Mouse (Mus musculus): ENCODE measurements around the gene Ppp4c. TPM values are rescaled to one million over a fixed set of nuclear protein-coding genes. Genes with fewer than 3 reads are reported as not detected.
A peak's percentile ranks its signal among the peaks of the same experiment; 100 is the strongest.
"Not testable (repeated sequence)": the region's sequence is repeated elsewhere in the genome, so short reads cannot be mapped to it uniquely, and the experiment has no call there.

The Ppp4c gene
- polyA plus RNA-seq, 1 experiment = 184 TPM

DNA sequence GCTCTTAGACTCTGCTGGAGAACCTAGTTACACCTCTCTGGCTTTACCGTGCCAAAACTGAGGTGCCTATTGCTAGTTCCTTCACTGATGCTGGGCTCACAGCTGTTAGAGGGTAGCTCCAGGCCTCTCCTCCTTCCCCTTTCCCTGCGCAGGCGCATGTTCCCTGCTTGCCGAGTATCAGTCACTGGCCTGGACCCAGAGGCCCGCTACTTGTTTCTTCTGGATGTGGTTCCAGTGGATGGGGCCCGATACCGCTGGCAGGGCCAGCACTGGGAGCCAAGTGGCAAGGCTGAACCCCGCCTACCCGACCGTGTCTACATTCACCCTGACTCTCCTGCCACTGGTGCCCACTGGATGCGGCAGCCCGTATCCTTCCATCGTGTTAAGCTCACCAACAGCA, 9.6 kb downstream of the Ppp4c start:
- TF ChIP-seq CTCF (IDR thresholded peaks at IDR 0.05; ENCODE audit: extremely low read depth, insufficient read depth, insufficient read length, insufficient replicate concordance) = no peak
- TF ChIP-seq POLR2A (IDR thresholded peaks at IDR 0.05; ENCODE audit: low read depth, low read length) = no peak
- no peaks in the 10 kb centered on the region for H3K27me3 ChIP-seq (ENCODE audit: control insufficient read depth, insufficient read depth, low read length)
- no peak overlapping the region for H3K4me3 ChIP-seq (ENCODE audit: extremely low read depth, insufficient read depth, insufficient read length)
- no peak for DNase-seq (ENCODE audit: low read depth in 1 of 2, low spot score in 2 of 2)
- no peak overlapping the region for H3K27ac ChIP-seq (ENCODE audit: insufficient read depth, low read length)
- peaks cover 38% of the 10 kb centered on the region for H3K36me3 ChIP-seq (ENCODE audit: control insufficient read depth, insufficient read depth, low read length)
- H3K4me1 ChIP-seq (ENCODE audit: control insufficient read depth, insufficient read depth, insufficient read length) = peaks cover 11% of the 10 kb centered on the region
- 87% methylated on average over 13 of the region's 13 CpGs for WGBS

DNA sequence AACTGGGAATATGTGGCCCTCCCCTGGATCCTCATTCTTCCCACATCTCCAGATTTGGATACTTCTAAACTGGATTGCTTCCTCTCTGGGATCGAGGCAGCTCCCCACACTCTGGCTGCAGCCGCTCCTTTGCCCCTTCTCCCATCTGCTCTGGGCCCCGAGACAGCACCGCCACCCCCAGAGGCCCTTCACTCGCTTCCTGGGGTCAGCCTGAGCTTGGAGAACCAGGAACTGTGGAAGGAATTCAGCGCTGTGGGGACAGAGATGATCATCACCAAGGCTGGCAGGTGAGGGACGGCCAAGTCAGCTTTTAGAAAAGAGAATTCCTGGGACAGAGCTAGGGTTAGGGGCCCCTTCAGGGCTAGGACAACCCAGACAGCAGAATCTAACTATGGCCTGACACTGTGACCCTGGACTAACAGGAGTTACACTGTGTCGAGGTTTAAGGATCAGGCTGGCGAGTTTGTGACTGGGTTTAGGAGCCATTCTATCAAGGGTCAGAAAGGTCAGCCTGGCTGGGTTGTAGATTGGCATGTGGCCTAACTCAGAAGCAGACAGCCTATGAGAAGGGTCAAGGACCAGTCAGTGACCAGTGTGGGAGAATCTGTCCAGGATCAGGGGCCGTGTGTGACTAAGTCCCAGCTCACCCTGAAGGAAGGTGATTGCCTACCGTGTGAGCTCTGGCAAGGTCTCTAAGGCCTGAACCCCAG, 10.5 kb downstream of the Ppp4c start:
- Histone ChIP-seq H3K27me3 (ENCODE audit: control insufficient read depth, insufficient read depth, low read length) (no peaks in the 10 kb centered on the region), H3K27ac (ENCODE audit: insufficient read depth, low read length) (no peak overlapping the region), H3K4me1 (ENCODE audit: control insufficient read depth, insufficient read depth, insufficient read length) (peaks cover 15% of the 10 kb centered on the region), H3K4me3 (ENCODE audit: extremely low read depth, insufficient read depth, insufficient read length) (no peak overlapping the region), H3K36me3 (ENCODE audit: control insufficient read depth, insufficient read depth, low read length) (peaks cover 31% of the 10 kb centered on the region)
- TF ChIP-seq POLR2A (IDR thresholded peaks at IDR 0.05; ENCODE audit: low read depth, low read length) (no peak), CTCF (IDR thresholded peaks at IDR 0.05; ENCODE audit: extremely low read depth, insufficient read depth, insufficient read length, insufficient replicate concordance) (no peak)
- no peak for DNase-seq (ENCODE audit: low read depth in 1 of 2, low spot score in 2 of 2)
- 85% methylated on average over 11 of the region's 11 CpGs for WGBS

DNA sequence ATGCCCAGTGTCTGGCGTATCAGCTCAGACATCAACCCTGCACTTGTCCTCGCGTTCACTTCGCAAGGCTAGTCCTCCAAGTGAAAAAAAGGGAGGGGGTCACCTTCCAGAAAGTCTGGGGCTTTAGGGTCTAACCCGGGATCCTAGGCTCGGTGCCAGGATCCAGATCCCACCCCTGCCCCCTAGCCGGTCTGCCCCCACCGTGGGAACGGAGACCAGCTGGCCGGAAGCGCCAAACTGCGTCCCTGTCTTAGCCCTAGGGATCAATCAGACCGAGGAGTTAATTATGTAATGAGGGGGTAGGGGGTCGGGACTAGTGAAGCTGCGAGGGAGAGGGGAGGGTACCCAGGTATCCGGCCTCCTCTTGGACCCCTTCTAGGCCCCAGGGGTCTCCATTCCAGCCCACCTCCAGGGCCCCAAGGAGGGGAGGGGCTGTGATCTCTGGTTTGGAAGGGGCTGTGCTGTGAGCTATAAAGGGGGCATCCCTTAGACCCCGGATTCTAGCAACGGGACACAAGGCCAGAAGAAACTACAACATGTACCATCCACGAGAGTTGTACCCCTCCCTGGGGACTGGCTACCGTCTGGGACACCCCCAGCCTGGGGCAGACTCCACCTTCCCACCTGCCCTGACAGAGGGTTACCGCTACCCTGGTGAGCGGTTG, 11.2 kb downstream of the Ppp4c start, which contains the start of gene Tbx6:
Tbx6 (plus strand) TSS at position 513 of the 665 bp plus-strand sequence.
- DNase-seq (ENCODE audit: low read depth in 1 of 2, low spot score in 2 of 2) = no peak
- H3K4me3 ChIP-seq (ENCODE audit: extremely low read depth, insufficient read depth, insufficient read length) = no peak within 1 kb of the TSS
- peaks cover 28% of the 10 kb centered on the region for H3K36me3 ChIP-seq (ENCODE audit: control insufficient read depth, insufficient read depth, low read length)
- no peak within 1 kb of the TSS for H3K27ac ChIP-seq (ENCODE audit: insufficient read depth, low read length)
- no peak for TF ChIP-seq CTCF (IDR thresholded peaks at IDR 0.05; ENCODE audit: extremely low read depth, insufficient read depth, insufficient read length, insufficient replicate concordance)
- TF ChIP-seq POLR2A (IDR thresholded peaks at IDR 0.05; ENCODE audit: low read depth, low read length) = no peak
- WGBS = 39% methylated on average over 22 of the region's 22 CpGs
- H3K4me1 ChIP-seq (ENCODE audit: control insufficient read depth, insufficient read depth, insufficient read length) = peaks cover 15% of the 10 kb centered on the region
- H3K27me3 ChIP-seq (ENCODE audit: control insufficient read depth, insufficient read depth, low read length) = no peaks in the 10 kb centered on the region

DNA sequence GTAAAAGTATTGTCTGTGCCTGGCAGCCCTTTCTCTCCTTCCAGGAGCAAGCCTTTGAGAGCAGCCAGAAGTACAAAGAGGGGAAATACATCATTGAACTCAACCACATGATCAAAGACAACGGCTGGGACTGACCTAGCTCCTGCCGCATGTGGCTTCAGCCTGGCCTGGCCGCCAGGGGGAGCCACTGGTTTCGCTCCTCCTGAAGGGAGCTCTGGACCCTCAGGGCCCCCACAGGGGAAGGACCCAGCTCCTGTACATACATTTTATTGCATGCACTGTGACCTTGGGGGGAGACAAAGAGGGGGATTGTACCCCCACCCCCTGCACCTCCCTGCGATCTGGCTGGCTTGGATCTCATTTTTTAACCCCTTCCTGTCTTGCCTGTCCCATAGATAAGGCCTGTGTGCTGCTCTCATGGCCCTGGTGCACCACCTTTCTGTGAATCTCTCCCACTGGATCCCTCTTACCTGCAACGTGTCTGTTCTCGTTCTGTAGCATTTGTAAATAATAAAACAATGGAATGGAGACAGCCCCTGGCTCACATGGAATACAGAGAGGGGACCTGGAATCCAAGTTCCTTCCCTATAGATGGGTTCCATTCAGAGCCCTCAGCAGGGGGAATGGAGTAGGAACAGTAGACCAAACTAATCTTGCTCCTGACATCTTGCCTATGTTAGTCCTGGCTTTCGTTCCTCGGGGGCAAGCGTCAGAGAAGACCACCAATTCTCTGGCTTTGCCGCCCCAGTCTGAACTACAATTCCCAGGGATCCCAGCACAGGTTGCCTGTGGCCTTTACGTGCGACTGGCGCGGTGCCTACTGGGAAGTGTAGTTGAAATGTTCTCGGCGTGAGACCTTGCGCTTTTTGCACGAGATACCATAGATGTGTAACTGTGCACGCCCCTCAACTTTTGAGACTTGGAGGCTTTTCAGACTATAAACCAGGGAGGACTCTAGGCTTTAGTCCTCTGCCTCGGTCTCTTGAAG, 12.0 kb downstream of the Ppp4c start:
- Histone ChIP-seq H3K4me1 (ENCODE audit: control insufficient read depth, insufficient read depth, insufficient read length) (peaks cover 22% of the 10 kb centered on the region), H3K27ac (ENCODE audit: insufficient read depth, low read length) (no peak overlapping the region), H3K27me3 (ENCODE audit: control insufficient read depth, insufficient read depth, low read length) (no peaks in the 10 kb centered on the region), H3K4me3 (ENCODE audit: extremely low read depth, insufficient read depth, insufficient read length) (no peak overlapping the region), H3K36me3 (ENCODE audit: control insufficient read depth, insufficient read depth, low read length) (peaks cover 21% of the 10 kb centered on the region)
- peak; percentile 91 for TF ChIP-seq CTCF (IDR thresholded peaks at IDR 0.05; ENCODE audit: extremely low read depth, insufficient read depth, insufficient read length, insufficient replicate concordance)
- TF ChIP-seq POLR2A (IDR thresholded peaks at IDR 0.05; ENCODE audit: low read depth, low read length) = no peak
- WGBS = 20% methylated on average over 21 of the region's 21 CpGs
- peak; percentile 56 to 84 for DNase-seq (ENCODE audit: low read depth in 1 of 2, low spot score in 2 of 2)

DNA sequence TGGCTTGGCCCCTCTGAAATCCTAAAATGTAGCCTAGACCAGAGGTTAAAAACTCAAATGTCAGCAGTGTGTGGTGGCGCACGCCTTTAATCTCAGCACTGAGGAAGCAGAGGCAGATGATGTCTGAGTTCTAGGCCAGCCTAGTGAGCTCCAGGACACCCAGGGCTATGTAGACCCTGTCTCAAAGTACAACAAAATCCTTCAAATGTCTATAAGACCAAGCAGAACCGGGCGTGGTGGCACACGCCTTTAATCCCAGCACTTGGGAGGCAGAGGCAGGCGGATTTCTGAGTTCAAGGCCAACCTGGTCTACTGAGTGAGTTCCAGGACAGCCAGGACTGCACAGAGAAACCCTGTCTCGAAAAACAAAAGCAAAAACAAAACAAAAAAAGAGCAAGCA, 13.2 kb downstream of the Ppp4c start:
- H3K36me3 ChIP-seq (ENCODE audit: control insufficient read depth, insufficient read depth, low read length) = peaks cover 15% of the 10 kb centered on the region
- peaks cover 26% of the 10 kb centered on the region for H3K4me1 ChIP-seq (ENCODE audit: control insufficient read depth, insufficient read depth, insufficient read length)
- H3K4me3 ChIP-seq (ENCODE audit: extremely low read depth, insufficient read depth, insufficient read length); H3K27ac ChIP-seq (ENCODE audit: insufficient read depth, low read length); H3K27me3 ChIP-seq (ENCODE audit: control insufficient read depth, insufficient read depth, low read length); DNase-seq (ENCODE audit: low read depth in 1 of 2, low spot score in 2 of 2): not testable (repeated sequence)
- WGBS = 85% methylated on average over 7 of the region's 7 CpGs

DNA sequence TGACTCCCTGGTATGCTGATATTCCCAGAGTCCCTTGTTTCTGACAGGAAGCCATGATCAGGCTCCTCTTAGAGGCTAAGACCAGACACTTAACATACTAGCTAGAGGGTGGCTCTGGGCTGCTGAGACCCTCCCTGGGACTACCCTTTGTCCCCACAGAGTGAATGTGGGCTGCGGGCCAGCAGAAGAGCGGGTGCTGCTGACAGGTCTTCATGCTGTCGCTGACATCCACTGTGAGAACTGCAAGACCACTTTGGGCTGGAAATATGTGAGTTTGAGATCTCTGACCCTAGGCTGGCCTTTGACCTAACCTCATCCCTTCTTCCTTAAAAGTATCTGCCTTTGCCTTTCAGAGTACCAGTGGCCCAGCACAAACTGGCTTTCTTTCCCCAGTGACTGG, 14.1 kb downstream of the Ppp4c start:
- peaks cover 12% of the 10 kb centered on the region for H3K36me3 ChIP-seq (ENCODE audit: control insufficient read depth, insufficient read depth, low read length)
- TF ChIP-seq POLR2A (IDR thresholded peaks at IDR 0.05; ENCODE audit: low read depth, low read length) (no peak), CTCF (IDR thresholded peaks at IDR 0.05; ENCODE audit: extremely low read depth, insufficient read depth, insufficient read length, insufficient replicate concordance) (no peak)
- DNase-seq (ENCODE audit: low read depth in 1 of 2, low spot score in 2 of 2) = no peak
- H3K4me3 ChIP-seq (ENCODE audit: extremely low read depth, insufficient read depth, insufficient read length) = peak overlapping the region; percentile 81; the same call in 1 of the 2 replicates
- H3K27me3 ChIP-seq (ENCODE audit: control insufficient read depth, insufficient read depth, low read length) = no peaks in the 10 kb centered on the region
- no peak overlapping the region for H3K27ac ChIP-seq (ENCODE audit: insufficient read depth, low read length)
- H3K4me1 ChIP-seq (ENCODE audit: control insufficient read depth, insufficient read depth, insufficient read length) = peaks cover 26% of the 10 kb centered on the region
- 92% methylated on average over 3 of the region's 3 CpGs for WGBS

Data from spleen, adult 2 months (tissue).